8 mouse cellular contexts compared by ENCODE assay signal in the genomic region with DNA sequence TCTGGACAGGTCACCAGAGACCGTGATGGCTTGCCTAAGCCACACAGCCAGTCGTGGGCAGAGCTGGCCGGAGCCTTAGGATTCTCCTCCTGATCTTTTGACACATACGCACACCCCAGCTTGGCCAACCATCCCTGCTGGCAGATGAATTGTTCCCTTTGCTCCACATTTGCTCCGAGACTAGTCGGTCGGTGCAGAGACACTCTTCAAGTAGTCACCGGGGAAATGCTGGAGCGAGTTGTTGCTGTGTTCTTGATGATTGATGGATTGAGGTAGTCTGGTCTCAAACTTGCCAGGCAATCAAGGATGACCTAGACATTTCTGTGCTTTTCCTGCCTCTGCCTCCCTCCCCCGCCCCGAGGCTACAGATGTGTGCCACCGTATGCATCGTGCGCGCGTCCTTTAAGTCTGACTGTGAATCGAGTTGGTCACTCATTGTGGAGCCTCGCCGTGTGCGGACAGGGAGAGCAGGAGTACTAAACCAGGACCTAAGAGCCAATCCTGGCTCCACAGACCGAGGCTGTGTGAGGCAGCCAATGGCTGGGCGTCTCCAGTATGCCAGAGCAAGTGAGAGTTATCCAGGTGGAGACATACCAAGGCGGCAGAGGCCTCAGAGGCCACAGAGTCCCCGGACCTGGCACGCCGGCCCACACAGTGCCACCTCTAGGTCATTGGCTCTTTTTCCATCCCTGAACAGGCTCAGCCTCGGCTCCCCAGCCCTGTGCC. TPM values are rescaled to one million over a fixed set of nuclear protein-coding genes. Genes with fewer than 3 reads are reported as not detected.
A peak's percentile ranks its signal among the peaks of the same experiment; 100 is the strongest.
DNase-seq lines count a peak whose midpoint lies in the region; ATAC-seq and TF ChIP-seq lines count a peak whose summit lies in the region.

No protein-coding gene starts in this region.

- H3K79me2 ChIP-seq in heart, adult 2 months (replicated peaks; ENCODE audit: control insufficient read depth, insufficient read depth, low read length) = no peaks in the 10 kb centered on the region

- intact Hi-C loops in heart, adult 2 months (cut with DNase I) = no loop called here

- no peak for ATAC-seq in heart, embryonic 15.5 days (replicated peaks; ENCODE audit: insufficient number of reproducible peaks, insufficient read depth, low FRiP score, low read depth)
- ATAC-seq in hindbrain, embryonic 11.5 days (ENCODE audit: low FRiP score) = no peak
- no peak for ATAC-seq in midbrain, embryonic 15.5 days (replicated peaks)

- peaks cover 61% of the 10 kb centered on the region for H3K27me3 ChIP-seq in heart, embryonic 15.5 days
- H3K27me3 ChIP-seq in heart, adult 2 months (ENCODE audit: control insufficient read depth, insufficient read depth, low read length) = peaks cover 6% of the 10 kb centered on the region
- H3K27me3 ChIP-seq in cerebellum, adult 2 months (ENCODE audit: control insufficient read depth, insufficient read depth, low read length) = no peaks in the 10 kb centered on the region
- H3K27me3 ChIP-seq in hindbrain, embryonic 11.5 days (ENCODE audit: control insufficient read depth, insufficient read depth, low read length) = peaks cover 56% of the 10 kb centered on the region
- peaks cover 64% of the 10 kb centered on the region for H3K27me3 ChIP-seq in midbrain, embryonic 15.5 days (replicated peaks)

- peak overlapping the region; percentile 59 for H3K4me2 ChIP-seq in heart, embryonic 15.5 days
- H3K4me2 ChIP-seq in hindbrain, embryonic 11.5 days (replicated peaks; ENCODE audit: low read depth, low read length) = peak overlapping the region; percentile 36
- peak overlapping the region; percentile 42 for H3K4me2 ChIP-seq in midbrain, embryonic 15.5 days

- no peak for TF ChIP-seq POLR2A in heart, adult 2 months (IDR thresholded peaks at IDR 0.05; ENCODE audit: insufficient read depth, low read depth, low read length)
- no peak for TF ChIP-seq POLR2A in cerebellum, adult 2 months (IDR thresholded peaks at IDR 0.05; ENCODE audit: borderline replicate concordance, insufficient read depth, low read length)

- no peak for DNase-seq in heart, adult 2 months
- peak; percentile 59 to 60 for DNase-seq in cerebellum, adult 2 months
- peak; percentile 51 for DNase-seq in hindbrain, embryonic 11.5 days (ENCODE audit: low spot score)
- no peak for DNase-seq in ovary, postnatal 10 days (ENCODE audit: low spot score)
- DNase-seq in thymus, postnatal 4 days = no peak
- no peak for DNase-seq in lung, postnatal 36 days

- H3K4me1 ChIP-seq in heart, embryonic 15.5 days (replicated peaks) = peaks cover 24% of the 10 kb centered on the region
- H3K4me1 ChIP-seq in heart, adult 2 months (ENCODE audit: control insufficient read depth, insufficient read depth, low read length) = peaks cover 4% of the 10 kb centered on the region
- H3K4me1 ChIP-seq in cerebellum, adult 2 months (ENCODE audit: control insufficient read depth, insufficient read depth, low read length) = peaks cover 9% of the 10 kb centered on the region
- H3K4me1 ChIP-seq in hindbrain, embryonic 11.5 days (replicated peaks; ENCODE audit: control insufficient read depth, insufficient read depth, low read length) = peaks cover 11% of the 10 kb centered on the region; the same call in 1 of the 2 replicates
- peaks cover 18% of the 10 kb centered on the region for H3K4me1 ChIP-seq in midbrain, embryonic 15.5 days

- H3K36me3 ChIP-seq in heart, embryonic 15.5 days = no peaks in the 10 kb centered on the region
- H3K36me3 ChIP-seq in heart, adult 2 months (ENCODE audit: control insufficient read depth, insufficient read depth, low read length) = no peaks in the 10 kb centered on the region
- no peaks in the 10 kb centered on the region for H3K36me3 ChIP-seq in hindbrain, embryonic 11.5 days (ENCODE audit: control insufficient read depth, insufficient read depth, low read length)
- H3K36me3 ChIP-seq in midbrain, embryonic 15.5 days (replicated peaks) = no peaks in the 10 kb centered on the region

- TF ChIP-seq CTCF in heart, adult 2 months (IDR thresholded peaks at IDR 0.05) = no peak
- no peak for TF ChIP-seq CTCF in cerebellum, adult 2 months (IDR thresholded peaks at IDR 0.05; ENCODE audit: borderline replicate concordance, insufficient read depth, low read depth, low read length)

- H3K4me3 ChIP-seq in heart, embryonic 15.5 days = peak overlapping the region; percentile 32
- H3K4me3 ChIP-seq in heart, adult 2 months = no peak overlapping the region
- peak overlapping the region; percentile 9 for H3K4me3 ChIP-seq in cerebellum, adult 2 months (replicated peaks; ENCODE audit: insufficient read depth, low read depth, low read length)
- peak overlapping the region; percentile 6; the same call in 1 of the 2 replicates for H3K4me3 ChIP-seq in hindbrain, embryonic 11.5 days (ENCODE audit: low read depth, low read length)
- peak overlapping the region; percentile 16 for H3K4me3 ChIP-seq in midbrain, embryonic 15.5 days

- WGBS in heart, embryonic 15.5 days = 12% methylated on average over 27 of the region's 27 CpGs
- WGBS in heart, adult 2 months = 14% methylated on average over 27 of the region's 27 CpGs
- WGBS in cerebellum, adult 2 months = 12% methylated on average over 27 of the region's 27 CpGs
- WGBS in hindbrain, embryonic 11.5 days = 2% methylated on average over 27 of the region's 27 CpGs
- WGBS in midbrain, embryonic 15.5 days = 4% methylated on average over 27 of the region's 27 CpGs

- no peak overlapping the region; the same call in 1 of the 2 replicates for H3K27ac ChIP-seq in heart, embryonic 15.5 days
- no peak overlapping the region for H3K27ac ChIP-seq in heart, adult 2 months
- no peak overlapping the region for H3K27ac ChIP-seq in cerebellum, adult 2 months (ENCODE audit: insufficient read depth, low read length)
- H3K27ac ChIP-seq in hindbrain, embryonic 11.5 days (ENCODE audit: low read depth, low read length) = no peak overlapping the region
- H3K27ac ChIP-seq in midbrain, embryonic 15.5 days = no peak overlapping the region

- no peak for TF ChIP-seq EP300 in heart, adult 2 months (IDR thresholded peaks at IDR 0.05; ENCODE audit: insufficient read depth, low read depth, low read length)

- no peak overlapping the region for H3K9ac ChIP-seq in heart, embryonic 15.5 days
- no peak overlapping the region for H3K9ac ChIP-seq in heart, adult 2 months (ENCODE audit: low read depth, low read length)
- no peak overlapping the region for H3K9ac ChIP-seq in hindbrain, embryonic 11.5 days (ENCODE audit: low read depth, low read length)
- no peak overlapping the region for H3K9ac ChIP-seq in midbrain, embryonic 15.5 days

- no peaks in the 10 kb centered on the region for H3K9me3 ChIP-seq in heart, embryonic 15.5 days (replicated peaks)
- no peaks in the 10 kb centered on the region for H3K9me3 ChIP-seq in hindbrain, embryonic 11.5 days (ENCODE audit: control insufficient read depth, low read length)
- H3K9me3 ChIP-seq in midbrain, embryonic 15.5 days = no peaks in the 10 kb centered on the region

RNA-seq across cellular contexts. Expression of a gene that starts 15.2 kb away (rescaled TPM):
- 5.2 and 10.9 TPM in 2 replicates for polyA plus RNA-seq in heart, embryonic 15.5 days (2015; fragmentation: Nextera tagmentation; extraction: Ambion mirVana)
- total RNA-seq in heart, adult 2 months (2021) = under 1 TPM; 0.57 to 0.66 TPM
- polyA plus RNA-seq in heart, adult 2 months (2012; rRNA removed) = 0.45 and 0.91 TPM in 2 replicates
- 0.93 and 2.0 TPM in 2 replicates for polyA plus RNA-seq in cerebellum, adult 2 months (2012; rRNA removed)
- polyA plus RNA-seq in hindbrain, embryonic 11.5 days (2014; fragmentation: Nextera tagmentation; extraction: Ambion mirVana) = 15.6 and 17.4 TPM in 2 replicates
- 2.6 and 2.9 TPM in 2 replicates for polyA plus RNA-seq in midbrain, embryonic 15.5 days (2015; fragmentation: Nextera tagmentation; extraction: Ambion mirVana)

RNA-seq across cellular contexts. Expression of a gene that starts 19.8 kb away (rescaled TPM):
- polyA plus RNA-seq in heart, embryonic 15.5 days (2015; fragmentation: Nextera tagmentation; extraction: Ambion mirVana) = 30.4 and 44.9 TPM in 2 replicates
- 10 to 100 TPM; 12.9 to 13.0 TPM for total RNA-seq in heart, adult 2 months (2021)
- polyA plus RNA-seq in heart, adult 2 months (2012; rRNA removed) = 14.7 and 16.0 TPM in 2 replicates
- polyA plus RNA-seq in cerebellum, adult 2 months (2012; rRNA removed) = 45.8 and 49.7 TPM in 2 replicates
- 39.2 and 39.3 TPM in 2 replicates for polyA plus RNA-seq in hindbrain, embryonic 11.5 days (2014; fragmentation: Nextera tagmentation; extraction: Ambion mirVana)
- polyA plus RNA-seq in midbrain, embryonic 15.5 days (2015; fragmentation: Nextera tagmentation; extraction: Ambion mirVana) = 94.6 and 99.9 TPM in 2 replicates

RNA-seq across cellular contexts. Expression of a gene that starts 23.7 kb away (rescaled TPM):
- polyA plus RNA-seq in heart, embryonic 15.5 days (2015; fragmentation: Nextera tagmentation; extraction: Ambion mirVana) = 1.1 and 2.4 TPM in 2 replicates
- under 1 TPM; 0.37 to 0.39 TPM for total RNA-seq in heart, adult 2 months (2021)
- polyA plus RNA-seq in heart, adult 2 months (2012; rRNA removed) = 1.5 and 1.9 TPM in 2 replicates
- 4.1 and 4.7 TPM in 2 replicates for polyA plus RNA-seq in cerebellum, adult 2 months (2012; rRNA removed)
- polyA plus RNA-seq in hindbrain, embryonic 11.5 days (2014; fragmentation: Nextera tagmentation; extraction: Ambion mirVana) = 3.0 and 3.8 TPM in 2 replicates
- 11.8 and 15.1 TPM in 2 replicates for polyA plus RNA-seq in midbrain, embryonic 15.5 days (2015; fragmentation: Nextera tagmentation; extraction: Ambion mirVana)

RNA-seq across cellular contexts. Expression of a gene that starts 39.6 kb away (rescaled TPM):
- 73.1 and 77.6 TPM in 2 replicates for polyA plus RNA-seq in heart, embryonic 15.5 days (2015; fragmentation: Nextera tagmentation; extraction: Ambion mirVana)
- 10 to 100 TPM; 46.3 to 49.5 TPM for total RNA-seq in heart, adult 2 months (2021)
- polyA plus RNA-seq in heart, adult 2 months (2012; rRNA removed) = 41.0 and 65.9 TPM in 2 replicates
- 175 TPM in 2 replicates for polyA plus RNA-seq in cerebellum, adult 2 months (2012; rRNA removed)
- 17.8 and 39.1 TPM in 2 replicates for polyA plus RNA-seq in hindbrain, embryonic 11.5 days (2014; fragmentation: Nextera tagmentation; extraction: Ambion mirVana)
- 184 and 188 TPM in 2 replicates for polyA plus RNA-seq in midbrain, embryonic 15.5 days (2015; fragmentation: Nextera tagmentation; extraction: Ambion mirVana)

RNA-seq across cellular contexts. Expression of a gene that starts 45.6 kb away (rescaled TPM):
- 39.4 and 50.7 TPM in 2 replicates for polyA plus RNA-seq in heart, embryonic 15.5 days (2015; fragmentation: Nextera tagmentation; extraction: Ambion mirVana)
- 100 to 1,000 TPM; 253 to 267 TPM for total RNA-seq in heart, adult 2 months (2021)
- 149 and 161 TPM in 2 replicates for polyA plus RNA-seq in heart, adult 2 months (2012; rRNA removed)
- 274 and 283 TPM in 2 replicates for polyA plus RNA-seq in cerebellum, adult 2 months (2012; rRNA removed)
- polyA plus RNA-seq in hindbrain, embryonic 11.5 days (2014; fragmentation: Nextera tagmentation; extraction: Ambion mirVana) = 54.6 and 65.5 TPM in 2 replicates
- polyA plus RNA-seq in midbrain, embryonic 15.5 days (2015; fragmentation: Nextera tagmentation; extraction: Ambion mirVana) = 85.4 and 92.1 TPM in 2 replicates

Comparison
In these comparisons a context has a peak if more than half of its experiments do, and no peak if none do; other contexts are left out.
1. DNase-seq: peak in cerebellum, adult 2 months (2 of 2) and hindbrain, embryonic 11.5 days (single experiment); none in heart, adult 2 months (0 of 2), ovary, postnatal 10 days (single experiment), thymus, postnatal 4 days (single experiment) and lung, postnatal 36 days (single experiment).
2. Peak in every context shown above with its lines, with median percentiles within 50 percentile points of each other: H3K4me2 ChIP-seq.